Mouse (Mus musculus) thymus, adult 2 months (tissue): ENCODE measurements at regions not wholly inside any gene's neighbourhood (a gene's known extent, or its start where the extent isn't known, plus 50 kb on each side); places are given as distances from the start of the nearest gene placed in this dataset.

Experiments
- CTCF ChIP-seq: fragments of 200-500 bp; IDR thresholded peaks from 2 replicates; pipeline ENCODE4 v1.5.1; 2012; ENCODE audit warnings: mild to moderate bottlenecking, control low read depth, low read length, moderate library complexity, borderline replicate concordance; ENCODE audit not compliant: control insufficient read depth, poor library complexity, insufficient read depth; ENCODE audit errors: extremely low read depth
- POLR2A ChIP-seq: fragments of 200-500 bp; IDR thresholded peaks from 2 replicates; pipeline ENCODE4 v1.6.1; 2012; ENCODE audit warnings: mild to moderate bottlenecking, low read length, control low read depth, moderate library complexity; ENCODE audit not compliant: control insufficient read depth, poor library complexity, insufficient read depth; ENCODE audit errors: extremely low read depth

- TF ChIP-seq CTCF (no peak), POLR2A (no peak)
These were observed 55.9 kb upstream of the Tbc1d2b start for GRCm38 (mm10) chr9:90326531-90326930.
